Mouse (Mus musculus): ENCODE measurements around the gene Ly6g6e. TPM values are rescaled to one million over a fixed set of nuclear protein-coding genes. Genes with fewer than 3 reads are reported as not detected.

The Ly6g6e gene
- polyA plus RNA-seq, 1 experiment from 2014 or later: 0.81 TPM

GRCm38 (mm10) chr17:35088151-35088550 is 11.4 kb downstream of the Ly6g6e start:
- Histone ChIP-seq H3K36me3 (peaks cover 28% of the 10 kb centered on the region), H3K27ac (no peak overlapping the region), H3K27me3 (ENCODE audit: low read depth, poor library complexity, severe bottlenecking) (no peaks in the 10 kb centered on the region), H3K4me3 (no peak overlapping the region), H3K9me3 (replicated peaks) (no peaks in the 10 kb centered on the region), H3K4me1 (peaks cover 11% of the 10 kb centered on the region)
- DNase-seq (ENCODE audit: low spot score): no peak
- WGBS: 56% methylated on average over 2 of the region's 2 CpGs

GRCm38 (mm10) chr17:35088825-35089644 is 12.3 kb downstream of the Ly6g6e start, which contains the start of gene Abhd16a:
TSS of gene Abhd16a (plus strand) at chr17:35089263.
- 3% methylated on average over 67 of the region's 67 CpGs for WGBS
- H3K4me1 ChIP-seq: peaks cover 11% of the 10 kb centered on the region
- no peaks in the 10 kb centered on the region for H3K9me3 ChIP-seq (replicated peaks)
- H3K36me3 ChIP-seq: peaks cover 36% of the 10 kb centered on the region
- peak within 1 kb of the TSS; percentile 78 for H3K4me3 ChIP-seq
- H3K27ac ChIP-seq: peak within 1 kb of the TSS; percentile 98
- peak; percentile 97 for DNase-seq (ENCODE audit: low spot score)
- no peaks in the 10 kb centered on the region for H3K27me3 ChIP-seq (ENCODE audit: low read depth, poor library complexity, severe bottlenecking)

GRCm38 (mm10) chr17:35090166-35090932 is 13.6 kb downstream of the Ly6g6e start:
- H3K9me3 ChIP-seq (replicated peaks): no peaks in the 10 kb centered on the region
- no peak for DNase-seq (ENCODE audit: low spot score)
- peaks cover 11% of the 10 kb centered on the region for H3K4me1 ChIP-seq
- WGBS: 80% methylated on average over 8 of the region's 8 CpGs
- H3K4me3 ChIP-seq: peak overlapping the region; percentile 78
- H3K27me3 ChIP-seq (ENCODE audit: low read depth, poor library complexity, severe bottlenecking): no peaks in the 10 kb centered on the region
- H3K36me3 ChIP-seq: peaks cover 48% of the 10 kb centered on the region
- H3K27ac ChIP-seq: no peak overlapping the region

- DNase-seq (ENCODE audit: low spot score): no peak
- no peaks in the 10 kb centered on the region for H3K9me3 ChIP-seq (replicated peaks)
- WGBS: 93% methylated on average over 14 of the region's 14 CpGs
- H3K4me3 ChIP-seq: no peak overlapping the region
- no peaks in the 10 kb centered on the region for H3K27me3 ChIP-seq (ENCODE audit: low read depth, poor library complexity, severe bottlenecking)
- peaks cover 11% of the 10 kb centered on the region for H3K4me1 ChIP-seq
- H3K27ac ChIP-seq: no peak overlapping the region
- H3K36me3 ChIP-seq: peaks cover 69% of the 10 kb centered on the region
Measured at GRCm38 (mm10) chr17:35092403-35093198, 15.9 kb downstream of the Ly6g6e start.

GRCm38 (mm10) chr17:35094475-35095365 is 18.0 kb downstream of the Ly6g6e start:
- H3K9me3 ChIP-seq (replicated peaks): no peaks in the 10 kb centered on the region
- peaks cover 9% of the 10 kb centered on the region for H3K4me1 ChIP-seq

GRCm38 (mm10) chr17:35096597-35096996 is 19.9 kb downstream of the Ly6g6e start:
- Histone ChIP-seq H3K4me3 (no peak overlapping the region), H3K27ac (0 out of 2 replicates have a peak overlapping the region, but pooled peaks have one; percentile 33), H3K27me3 (ENCODE audit: low read depth, poor library complexity, severe bottlenecking) (no peaks in the 10 kb centered on the region), H3K36me3 (peaks cover 95% of the 10 kb centered on the region), H3K4me1 (no peaks in the 10 kb centered on the region), H3K9me3 (replicated peaks) (no peaks in the 10 kb centered on the region)
- no peak for DNase-seq (ENCODE audit: low spot score)
- 89% methylated on average over 12 of the region's 12 CpGs for WGBS

More at GRCm38 (mm10) chr17:35094475-35095365, 18.0 kb downstream of the Ly6g6e start:
- DNase-seq (ENCODE audit: low spot score): no peak
- H3K36me3 ChIP-seq: peaks cover 89% of the 10 kb centered on the region
- H3K4me3 ChIP-seq: no peak overlapping the region
- H3K27me3 ChIP-seq (ENCODE audit: low read depth, poor library complexity, severe bottlenecking): no peaks in the 10 kb centered on the region
- WGBS: 92% methylated on average over 15 of the region's 15 CpGs
- no peak overlapping the region for H3K27ac ChIP-seq

GRCm38 (mm10) chr17:35097164-35097655 is 20.5 kb downstream of the Ly6g6e start:
- no peaks in the 10 kb centered on the region for H3K4me1 ChIP-seq
- no peaks in the 10 kb centered on the region for H3K27me3 ChIP-seq (ENCODE audit: low read depth, poor library complexity, severe bottlenecking)
- no peak overlapping the region for H3K4me3 ChIP-seq
- peaks cover 95% of the 10 kb centered on the region for H3K36me3 ChIP-seq
- 88% methylated on average over 12 of the region's 12 CpGs for WGBS
- H3K9me3 ChIP-seq (replicated peaks): no peaks in the 10 kb centered on the region
- H3K27ac ChIP-seq: 0 out of 2 replicates have a peak overlapping the region, but pooled peaks have one; percentile 33
- no peak for DNase-seq (ENCODE audit: low spot score)

- Histone ChIP-seq H3K4me3 (no peak overlapping the region), H3K27ac (no peak overlapping the region), H3K27me3 (ENCODE audit: low read depth, poor library complexity, severe bottlenecking) (no peaks in the 10 kb centered on the region), H3K4me1 (no peaks in the 10 kb centered on the region), H3K9me3 (replicated peaks) (no peaks in the 10 kb centered on the region), H3K36me3 (peaks cover 89% of the 10 kb centered on the region)
- DNase-seq (ENCODE audit: low spot score): no peak
- WGBS: 77% methylated on average over 10 of the region's 10 CpGs
Measured at GRCm38 (mm10) chr17:35100196-35100765, 23.6 kb downstream of the Ly6g6e start.

- no peaks in the 10 kb centered on the region for H3K27me3 ChIP-seq (ENCODE audit: low read depth, poor library complexity, severe bottlenecking)
- no peak overlapping the region for H3K27ac ChIP-seq
- no peaks in the 10 kb centered on the region for H3K9me3 ChIP-seq (replicated peaks)
- no peak overlapping the region for H3K4me3 ChIP-seq
- peaks cover 8% of the 10 kb centered on the region; the same call in 1 of the 2 replicates for H3K4me1 ChIP-seq
- WGBS: 91% methylated on average over 11 of the region's 11 CpGs
- no peak for DNase-seq (ENCODE audit: low spot score)
- H3K36me3 ChIP-seq: peaks cover 81% of the 10 kb centered on the region
Measured at GRCm38 (mm10) chr17:35101161-35101560, 24.5 kb downstream of the Ly6g6e start.

GRCm38 (mm10) chr17:35102299-35102698 is 25.6 kb downstream of the Ly6g6e start:
- Histone ChIP-seq H3K4me3 (no peak overlapping the region), H3K27me3 (ENCODE audit: low read depth, poor library complexity, severe bottlenecking) (no peaks in the 10 kb centered on the region), H3K4me1 (peaks cover 8% of the 10 kb centered on the region; the same call in 1 of the 2 replicates), H3K9me3 (replicated peaks) (no peaks in the 10 kb centered on the region), H3K36me3 (peaks cover 70% of the 10 kb centered on the region), H3K27ac (no peak overlapping the region)
- DNase-seq (ENCODE audit: low spot score): no peak
- WGBS: 79% methylated on average over 8 of the region's 8 CpGs

- no peaks in the 10 kb centered on the region for H3K27me3 ChIP-seq (ENCODE audit: low read depth, poor library complexity, severe bottlenecking)
- no peaks in the 10 kb centered on the region for H3K9me3 ChIP-seq (replicated peaks)
- WGBS: 72% methylated on average over 6 of the region's 6 CpGs
- H3K4me1 ChIP-seq: peaks cover 8% of the 10 kb centered on the region; the same call in 1 of the 2 replicates
- no peak overlapping the region for H3K27ac ChIP-seq
- H3K4me3 ChIP-seq: no peak overlapping the region
- peaks cover 61% of the 10 kb centered on the region for H3K36me3 ChIP-seq
- DNase-seq (ENCODE audit: low spot score): no peak
Measured at GRCm38 (mm10) chr17:35103221-35103690, 26.6 kb downstream of the Ly6g6e start.

Data from limb, embryonic 10.5 days (tissue).